Comparison of ENCODE assay signal across 21 mouse cellular contexts in the genomic region with DNA sequence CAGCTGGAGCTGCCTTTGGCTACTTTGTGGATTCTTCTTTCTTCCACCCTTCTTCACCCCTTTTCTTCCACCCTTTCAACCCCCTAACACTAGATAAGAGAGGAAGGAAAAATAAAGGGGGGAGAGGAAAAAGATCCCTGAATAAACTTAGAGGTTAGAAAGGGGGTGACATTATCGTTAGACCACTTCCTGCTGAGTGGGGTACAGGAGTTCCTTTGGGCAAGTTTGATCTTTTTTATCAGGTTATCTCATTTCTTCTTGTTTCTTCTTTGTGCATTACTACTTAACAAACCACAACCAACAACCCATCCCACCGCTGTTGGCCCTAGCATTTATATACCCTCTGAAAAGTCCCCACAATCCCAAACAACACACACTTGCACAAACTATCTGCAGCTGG.
"Had no signal": no experiment of that assay in that cellular context is flagged by ENCODE, and none has a peak within 500 bp of the region (broad histone marks: within the 10 kb centered on the region; RNA-seq: fewer than 3 reads in every experiment).

No protein-coding gene starts in this region.

- H3K9me3 ChIP-seq: lung, embryonic 15.5 days; midbrain, embryonic 10.5 days; midbrain, embryonic 12.5 days; neural tube, embryonic 13.5 days; neural tube, embryonic 15.5 days had no signal

- DNase-seq: lung, adult 2 months; lung, postnatal 14 days; lung, postnatal 36 days; midbrain, embryonic 14.5 days; retina, postnatal 1 day; right cerebral cortex, adult 18-20 months; right cerebral cortex, postnatal 25 days; right cerebral cortex, postnatal 4 days; spleen, adult 18-20 months; thymus, adult 18-20 months; thymus, postnatal 14 days; thymus, postnatal 36 days had no signal

- ATAC-seq: lung, postnatal 0 days; midbrain, embryonic 16.5 days had no signal

- H3K9ac ChIP-seq: lung, embryonic 15.5 days; midbrain, embryonic 12.5 days; neural tube, embryonic 13.5 days; neural tube, embryonic 15.5 days had no signal

- H3K4me3 ChIP-seq: lung, embryonic 15.5 days; midbrain, embryonic 10.5 days; midbrain, embryonic 12.5 days; myocyte; neural tube, embryonic 13.5 days; neural tube, embryonic 15.5 days had no signal

- H3K27me3 ChIP-seq: lung, embryonic 15.5 days; midbrain, embryonic 12.5 days; neural tube, embryonic 13.5 days; neural tube, embryonic 15.5 days had no signal

- H3K36me3 ChIP-seq: lung, embryonic 15.5 days; midbrain, embryonic 10.5 days; midbrain, embryonic 12.5 days; neural tube, embryonic 13.5 days; neural tube, embryonic 15.5 days had no signal

- H3K27ac ChIP-seq: lung, embryonic 15.5 days; macrophage; midbrain, embryonic 10.5 days; midbrain, embryonic 12.5 days; neural tube, embryonic 13.5 days; neural tube, embryonic 15.5 days had no signal

- H3K4me2 ChIP-seq: lung, embryonic 15.5 days; midbrain, embryonic 12.5 days; neural tube, embryonic 13.5 days; neural tube, embryonic 15.5 days had no signal

- H3K4me1 ChIP-seq: midbrain, embryonic 10.5 days; midbrain, embryonic 12.5 days had no signal
